Mouse (Mus musculus): ENCODE data around the gene Angptl4. TPM values are rescaled to one million over a fixed set of nuclear protein-coding genes. Genes with fewer than 3 reads are reported as not detected.
A peak's percentile ranks its signal among the peaks of the same experiment; 100 is the strongest.
"Not testable (repeated sequence)": the region's sequence is repeated elsewhere in the genome, so short reads cannot be mapped to it uniquely, and the experiment has no call there.

Gene Angptl4
- polyA plus RNA-seq (2016; fragmentation: Nextera tagmentation; extraction: Ambion mirVana) = 21.1 and 28.3 TPM in 2 replicates

DNA sequence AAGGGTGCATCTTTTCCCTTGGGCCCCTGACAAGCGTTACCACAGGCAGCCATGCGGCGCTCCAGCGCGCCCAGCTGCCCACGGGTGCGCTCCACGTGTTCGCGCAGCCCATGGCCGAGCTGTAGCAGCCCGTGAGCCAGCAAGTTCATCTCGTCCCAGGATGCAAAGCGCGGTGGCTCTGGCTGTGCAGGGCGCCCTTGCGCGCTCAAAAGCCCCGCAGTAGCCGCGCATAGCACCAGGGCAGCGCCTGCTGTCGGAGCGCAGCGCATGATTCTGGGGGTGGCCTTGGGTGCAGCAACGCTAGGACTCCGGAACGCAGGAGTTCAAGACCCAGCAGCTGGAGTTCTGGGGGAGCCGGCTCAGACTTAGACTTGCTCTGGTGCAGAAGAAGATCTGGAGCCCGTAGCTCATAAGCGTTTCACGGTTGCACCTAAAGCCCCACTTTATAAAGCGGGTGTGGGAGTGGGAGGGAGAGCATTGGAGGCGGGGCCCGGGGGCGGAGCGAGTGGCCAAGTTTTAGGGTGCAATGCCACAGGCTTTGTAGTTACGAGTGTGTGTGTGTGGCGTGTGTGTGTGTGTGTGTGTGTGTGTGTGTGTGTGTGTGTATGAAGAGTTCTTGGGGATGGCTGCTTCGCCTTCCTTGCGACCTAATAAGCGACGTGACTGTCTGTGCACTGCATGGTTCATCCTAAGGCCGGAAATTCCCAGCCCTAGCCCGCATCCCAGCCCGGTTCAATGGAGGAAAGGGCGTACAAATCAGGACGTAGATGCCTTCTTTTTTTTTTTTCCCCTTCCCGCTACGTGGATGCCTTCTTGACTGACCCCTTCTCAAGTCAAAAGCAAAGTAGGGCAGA is at the start of gene Angptl4:
Gene Angptl4, minus strand, starts transcription at position 707 of the 854 bp plus-strand sequence.
- Histone ChIP-seq H3K27me3 (peaks cover 28% of the 10 kb centered on the region), H3K9ac (replicated peaks) (peak within 1 kb of the TSS; percentile 60), H3K36me3 (no peaks in the 10 kb centered on the region), H3K4me2 (replicated peaks) (peak within 1 kb of the TSS; percentile 71), H3K4me1 (peaks cover 16% of the 10 kb centered on the region), H3K9me3 (no peaks in the 10 kb centered on the region), H3K27ac (replicated peaks) (peak within 1 kb of the TSS; percentile 35; the same call in 1 of the 2 replicates), H3K4me3 (peak within 1 kb of the TSS; percentile 43)
- WGBS = under 1% methylated on average over 49 of the region's 50 CpGs
- ATAC-seq (ENCODE audit: low FRiP score, low read depth) = peak; percentile 91

DNA sequence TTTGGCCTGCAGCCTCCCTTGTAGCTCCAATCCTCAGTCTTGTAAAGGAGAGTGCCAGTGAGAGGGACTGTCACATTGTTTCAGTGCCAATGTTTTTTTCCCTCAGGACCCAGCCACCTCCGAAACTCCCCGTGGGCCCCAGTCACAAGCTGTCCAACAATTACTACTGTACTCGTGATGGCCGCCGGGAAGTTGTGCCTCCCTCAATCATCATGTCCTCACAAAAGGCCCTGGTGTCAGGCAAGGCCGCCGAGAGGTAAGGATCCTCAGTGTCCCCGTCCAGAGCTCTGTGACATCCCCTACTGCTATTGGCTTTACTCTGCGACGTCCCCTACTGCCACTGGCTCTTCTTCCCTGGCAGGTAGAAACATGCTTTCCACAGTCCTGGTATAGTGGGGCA is 47.9 kb upstream of the Angptl4 start:
- H3K4me1 ChIP-seq = peaks cover 11% of the 10 kb centered on the region
- H3K36me3 ChIP-seq = peaks cover 62% of the 10 kb centered on the region
- no peaks in the 10 kb centered on the region for H3K27me3 ChIP-seq
- no peak for ATAC-seq (ENCODE audit: low FRiP score, low read depth)
- 88% methylated on average over 10 of the region's 10 CpGs for WGBS
- no peak overlapping the region for H3K27ac ChIP-seq (replicated peaks)
- no peaks in the 10 kb centered on the region for H3K9me3 ChIP-seq
- H3K9ac ChIP-seq (replicated peaks) = no peak overlapping the region
- H3K4me3 ChIP-seq = no peak overlapping the region
- H3K4me2 ChIP-seq (replicated peaks) = no peak overlapping the region

DNA sequence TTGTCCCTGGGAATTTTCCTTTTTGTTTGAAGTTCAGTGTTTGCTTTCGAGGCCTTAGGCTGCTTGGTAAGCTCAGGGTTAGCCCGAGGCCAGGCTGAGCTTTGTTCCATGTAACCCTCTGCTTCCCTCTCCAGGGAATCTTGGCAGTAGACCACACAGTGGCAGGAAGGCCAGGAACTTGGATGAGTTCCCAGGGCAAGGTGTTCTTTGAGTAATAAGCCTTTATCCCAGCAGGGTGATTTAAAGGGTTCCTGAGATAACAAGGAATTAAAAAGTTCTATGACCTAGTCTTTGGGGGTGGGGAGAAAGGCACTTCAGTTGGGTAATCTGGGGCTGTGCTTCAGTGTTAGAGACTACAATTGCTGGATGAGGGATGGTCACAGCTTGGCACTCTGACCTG is 47.3 kb upstream of the Angptl4 start:
- Histone ChIP-seq H3K36me3 (peaks cover 56% of the 10 kb centered on the region), H3K27me3 (no peaks in the 10 kb centered on the region), H3K4me3 (no peak overlapping the region), H3K9me3 (no peaks in the 10 kb centered on the region), H3K4me1 (peaks cover 11% of the 10 kb centered on the region), H3K4me2 (replicated peaks) (no peak overlapping the region), H3K27ac (replicated peaks) (no peak overlapping the region), H3K9ac (replicated peaks) (no peak overlapping the region)
- no peak for ATAC-seq (ENCODE audit: low FRiP score, low read depth)
- 81% methylated on average over 2 of the region's 2 CpGs for WGBS

DNA sequence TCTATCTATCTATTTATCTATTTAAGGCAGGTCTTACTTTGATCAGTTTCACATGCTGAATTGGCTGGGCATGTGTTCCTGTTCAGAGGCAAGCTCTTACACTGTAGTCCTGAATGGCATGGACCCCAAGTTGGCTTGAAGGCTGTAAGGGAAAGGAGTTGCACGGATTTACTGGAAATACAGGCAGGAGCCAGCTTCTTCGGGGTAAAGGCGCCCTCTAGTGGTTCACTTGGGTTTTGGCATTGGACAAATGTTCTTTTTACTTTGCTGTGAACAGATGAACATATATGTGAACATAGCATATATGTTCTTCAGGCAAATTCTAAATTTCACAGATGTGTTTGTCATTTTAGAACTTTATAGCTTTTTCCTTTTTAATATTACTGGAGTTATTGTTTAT is 45.2 kb upstream of the Angptl4 start:
- Histone ChIP-seq H3K4me3 (no peak overlapping the region), H3K27me3 (no peaks in the 10 kb centered on the region), H3K36me3 (peaks cover 48% of the 10 kb centered on the region), H3K4me2 (replicated peaks) (no peak overlapping the region), H3K9ac (replicated peaks) (no peak overlapping the region), H3K9me3 (no peaks in the 10 kb centered on the region), H3K27ac (replicated peaks) (no peak overlapping the region), H3K4me1 (peaks cover 29% of the 10 kb centered on the region)
- no peak for ATAC-seq (ENCODE audit: low FRiP score, low read depth)
- WGBS = 2% methylated on average over 3 of the region's 3 CpGs

DNA sequence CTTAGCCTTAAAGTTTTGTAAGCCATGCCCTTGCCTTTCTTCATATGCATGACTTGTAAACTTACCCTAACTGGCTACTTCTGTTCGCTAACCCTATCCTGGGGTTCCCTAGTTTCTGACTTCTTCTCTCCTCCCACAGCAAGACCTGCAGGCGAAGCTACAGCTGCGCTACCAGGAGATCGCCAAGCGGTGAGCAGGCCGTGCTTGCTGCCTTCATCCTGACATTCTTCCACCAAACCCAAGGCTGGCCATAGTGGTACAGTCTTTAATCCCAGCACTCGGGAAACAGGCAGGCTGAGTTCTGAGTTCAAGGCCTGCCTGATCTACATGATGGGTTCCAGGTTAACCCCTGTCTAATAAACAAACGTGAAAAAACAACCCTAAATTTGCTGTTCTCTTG is 43.8 kb upstream of the Angptl4 start:
- WGBS = 88% methylated on average over 8 of the region's 8 CpGs
- Histone ChIP-seq H3K4me1 (peaks cover 36% of the 10 kb centered on the region), H3K36me3 (peaks cover 48% of the 10 kb centered on the region), H3K9me3 (no peaks in the 10 kb centered on the region), H3K4me3 (peak overlapping the region; percentile 80), H3K27me3 (no peaks in the 10 kb centered on the region), H3K9ac (replicated peaks) (peak overlapping the region; percentile 76), H3K4me2 (replicated peaks) (peak overlapping the region; percentile 77), H3K27ac (replicated peaks) (no peak overlapping the region)
- ATAC-seq (ENCODE audit: low FRiP score, low read depth) = no peak

DNA sequence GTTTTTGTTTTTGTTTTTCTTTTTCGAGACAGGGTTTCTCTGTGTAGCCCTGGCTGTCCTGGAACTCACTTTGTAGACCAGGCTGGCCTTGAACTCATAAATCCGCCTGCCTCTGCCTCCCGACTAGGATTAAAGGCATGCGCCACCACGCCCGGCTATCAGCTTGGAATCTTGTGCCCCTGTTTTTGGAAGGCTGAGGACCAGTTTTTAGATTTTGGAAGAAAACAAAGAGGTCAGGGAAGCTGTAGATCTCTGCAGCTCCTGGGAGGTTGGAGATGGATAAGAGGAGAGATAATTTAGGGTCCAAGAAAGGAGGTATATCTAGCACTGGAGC is 43.3 kb upstream of the Angptl4 start:
- H3K27me3 ChIP-seq; ATAC-seq (ENCODE audit: low FRiP score, low read depth); H3K9me3 ChIP-seq: not testable (repeated sequence)
- 0 out of 2 replicates have a peak overlapping the region, but pooled peaks have one; percentile 75 for H3K27ac ChIP-seq (replicated peaks)
- H3K36me3 ChIP-seq = peaks cover 48% of the 10 kb centered on the region
- peak overlapping the region; percentile 76 for H3K9ac ChIP-seq (replicated peaks)
- H3K4me3 ChIP-seq = peak overlapping the region; percentile 80
- WGBS = 6% methylated on average over 6 of the region's 6 CpGs
- H3K4me1 ChIP-seq = peaks cover 36% of the 10 kb centered on the region
- H3K4me2 ChIP-seq (replicated peaks) = peak overlapping the region; percentile 77

DNA sequence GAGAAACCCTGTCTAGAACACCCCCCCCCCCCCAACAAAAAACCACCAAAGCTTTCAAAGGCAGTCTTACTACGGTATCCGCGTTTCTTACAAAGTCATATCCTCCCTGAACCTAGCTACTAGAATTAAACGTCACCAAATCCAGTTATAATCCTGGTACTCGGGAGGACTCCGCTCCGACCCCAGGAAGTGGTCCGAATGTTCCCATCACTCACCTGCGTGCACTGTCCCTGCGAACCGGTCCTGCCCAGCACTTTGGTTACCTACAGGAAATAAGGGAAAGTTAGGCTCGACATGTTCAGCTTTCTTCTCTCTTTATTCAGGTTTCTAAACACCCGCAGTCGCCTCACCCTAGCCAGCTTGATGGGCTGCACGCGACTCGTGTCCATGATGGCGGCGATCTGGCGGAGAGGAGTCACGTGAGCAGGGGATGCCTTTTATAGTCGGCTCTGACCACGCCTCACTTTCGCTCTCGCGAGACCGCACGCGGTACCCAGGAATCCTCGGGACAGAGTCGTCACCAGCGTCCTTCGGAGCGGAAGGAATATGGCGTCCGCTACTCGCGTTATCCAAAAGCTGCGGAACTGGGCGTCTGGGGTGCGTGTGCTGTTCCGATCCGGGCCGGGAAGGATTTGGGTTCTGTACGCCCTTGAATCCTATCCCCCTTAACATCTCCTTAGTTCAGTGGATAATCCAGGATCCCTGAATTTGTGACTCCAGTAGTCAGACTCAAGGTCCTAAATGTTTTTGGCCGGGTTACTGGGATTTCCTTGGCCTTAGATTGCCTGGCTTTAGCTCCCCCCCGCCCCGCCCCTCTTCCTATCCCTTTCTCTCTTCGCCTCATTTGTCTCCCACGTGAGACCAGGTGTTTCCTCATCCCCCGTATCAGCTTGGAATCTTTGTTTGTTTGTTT is 42.7 kb upstream of the Angptl4 start, which contains the start of the genes Rps28 and Ndufa7:
Gene Rps28, minus strand, starts transcription at position 479 of the 913 bp plus-strand sequence.
Gene Ndufa7, plus strand, starts transcription at position 489 of the 913 bp plus-strand sequence.
- Histone ChIP-seq H3K36me3 (peaks cover 47% of the 10 kb centered on the region), H3K4me3 (peak within 1 kb of the TSS; percentile 80), H3K4me2 (replicated peaks) (peak within 1 kb of the TSS; percentile 95), H3K4me1 (peaks cover 36% of the 10 kb centered on the region), H3K27me3 (no peaks in the 10 kb centered on the region), H3K9me3 (no peaks in the 10 kb centered on the region), H3K9ac (replicated peaks) (peak within 1 kb of the TSS; percentile 76), H3K27ac (replicated peaks) (peak within 1 kb of the TSS; percentile 75)
- WGBS = under 1% methylated on average over 51 of the region's 51 CpGs
- peak; percentile 95 for ATAC-seq (ENCODE audit: low FRiP score, low read depth)

DNA sequence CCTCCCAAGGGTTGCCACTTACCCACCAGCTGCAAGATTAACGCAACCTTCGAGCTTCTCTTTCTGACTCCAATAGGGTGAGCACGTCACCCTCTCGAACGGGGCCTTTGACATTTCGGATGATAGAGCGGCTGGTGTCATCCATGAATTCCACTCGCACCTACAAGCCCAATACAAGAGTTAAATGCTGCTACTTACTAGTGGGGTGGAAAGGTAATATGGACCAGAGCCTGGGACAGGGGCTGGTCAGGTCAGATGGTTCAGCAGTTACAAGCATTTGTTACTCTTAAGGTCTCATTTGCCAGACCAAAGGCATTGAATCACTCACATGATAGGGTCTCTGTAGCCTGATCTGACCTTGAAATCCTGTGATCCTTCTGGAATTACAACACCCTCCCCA is 41.5 kb upstream of the Angptl4 start:
- peaks cover 40% of the 10 kb centered on the region for H3K4me1 ChIP-seq
- H3K27ac ChIP-seq (replicated peaks); H3K9me3 ChIP-seq; H3K27me3 ChIP-seq; ATAC-seq (ENCODE audit: low FRiP score, low read depth): not testable (repeated sequence)
- peak overlapping the region; percentile 95 for H3K4me2 ChIP-seq (replicated peaks)
- peaks cover 46% of the 10 kb centered on the region for H3K36me3 ChIP-seq
- peak overlapping the region; percentile 80 for H3K4me3 ChIP-seq
- WGBS = 89% methylated on average over 8 of the region's 8 CpGs
- peak overlapping the region; percentile 76 for H3K9ac ChIP-seq (replicated peaks)

DNA sequence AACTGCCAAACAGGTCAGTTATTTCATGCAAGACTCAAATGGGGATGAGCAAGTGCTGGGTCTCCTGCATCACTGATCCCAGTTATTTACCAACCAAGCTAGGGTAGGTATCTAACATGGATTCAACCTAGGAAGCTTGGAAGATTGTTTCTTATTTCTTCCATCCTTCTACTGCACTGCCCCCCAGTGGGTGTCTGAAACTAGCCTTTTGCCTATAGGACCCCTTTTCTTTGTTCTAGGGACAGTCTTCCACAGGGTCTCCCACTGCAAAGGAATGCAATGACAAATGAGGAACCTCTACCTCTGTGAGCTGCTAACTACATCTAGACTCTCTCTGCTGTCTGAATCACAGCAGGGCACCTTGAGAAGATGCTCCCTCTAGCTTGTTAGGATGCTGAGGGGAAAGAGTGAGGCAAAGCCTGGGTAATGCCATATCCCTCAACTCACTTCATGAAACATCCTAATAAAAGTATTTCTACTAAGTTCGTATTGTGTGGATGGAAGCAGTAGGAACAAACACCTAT is 40.9 kb upstream of the Angptl4 start:
- Histone ChIP-seq H3K9me3 (no peaks in the 10 kb centered on the region), H3K4me3 (no peak overlapping the region; the same call in 1 of the 2 replicates), H3K27ac (replicated peaks) (no peak overlapping the region), H3K36me3 (peaks cover 44% of the 10 kb centered on the region), H3K4me1 (peaks cover 46% of the 10 kb centered on the region), H3K4me2 (replicated peaks) (peak overlapping the region; percentile 95; the same call in 1 of the 2 replicates), H3K27me3 (no peaks in the 10 kb centered on the region), H3K9ac (replicated peaks) (0 out of 2 replicates have a peak overlapping the region, but pooled peaks have one; percentile 76)
- WGBS = 92% methylated on average over 1 of the region's 1 CpGs
- ATAC-seq (ENCODE audit: low FRiP score, low read depth) = no peak

DNA sequence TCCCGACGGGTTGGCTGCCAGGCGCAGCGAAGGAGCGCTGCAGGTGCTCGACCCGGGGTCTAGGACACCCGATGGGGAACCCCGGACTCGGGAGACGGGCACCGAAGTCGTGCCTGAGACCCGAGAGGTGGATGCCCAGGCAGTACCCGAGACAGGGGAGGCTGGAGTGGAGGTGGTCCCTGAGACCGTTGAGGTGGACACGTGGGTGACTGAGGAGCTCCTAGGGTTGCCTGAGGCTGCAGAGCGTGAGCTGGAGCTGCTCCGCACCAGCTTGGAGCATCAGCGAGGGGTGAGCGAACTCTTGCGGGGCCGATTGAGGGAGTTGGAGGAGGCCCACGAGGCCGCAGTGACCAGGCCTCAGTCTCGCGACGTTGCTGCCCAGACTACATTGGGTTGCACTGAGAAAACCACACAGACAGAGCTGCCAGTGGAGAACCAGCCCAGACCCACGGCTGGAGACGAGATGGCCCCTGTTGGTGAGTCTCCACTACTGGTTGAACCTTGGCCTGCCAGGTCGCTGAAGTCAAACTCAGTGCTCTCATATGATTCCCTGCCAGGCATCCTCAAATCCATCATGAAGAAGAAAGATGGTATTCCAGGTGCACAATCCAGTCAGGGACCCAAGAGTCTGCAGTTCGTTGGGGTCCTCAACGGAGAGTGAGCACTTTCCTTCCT is 36.5 kb upstream of the Angptl4 start:
- H3K27me3 ChIP-seq = no peaks in the 10 kb centered on the region
- H3K4me2 ChIP-seq (replicated peaks) = peak overlapping the region; percentile 88
- ATAC-seq (ENCODE audit: low FRiP score, low read depth) = no peak; the same call in 1 of the 2 replicates
- peak overlapping the region; percentile 87 for H3K27ac ChIP-seq (replicated peaks)
- H3K4me1 ChIP-seq = peaks cover 34% of the 10 kb centered on the region
- peak overlapping the region; percentile 60 for H3K4me3 ChIP-seq
- H3K36me3 ChIP-seq = peaks cover 40% of the 10 kb centered on the region
- 14% methylated on average over 33 of the region's 33 CpGs for WGBS
- H3K9ac ChIP-seq (replicated peaks) = peak overlapping the region; percentile 76
- no peaks in the 10 kb centered on the region for H3K9me3 ChIP-seq

All from midbrain, embryonic 12.5 days (tissue).